Mouse (Mus musculus) small intestine, adult 2 months (tissue): ENCODE results near the gene Sdk2. TPM values are rescaled to one million over a fixed set of nuclear protein-coding genes. Genes with fewer than 3 reads are reported as not detected.

ENCODE experiments used
- H3K27ac ChIP-seq: fragments of 200-500 bp; 2 replicates; pipeline ENCODE4 v1.5.1; 2012; ENCODE audit warnings: low read depth, low read length, control low read depth, inconsistent platforms; ENCODE audit not compliant: insufficient read depth
- H3K27me3 ChIP-seq: fragments of 200-500 bp; 2 replicates; pipeline ENCODE4 v1.6.1; 2012; ENCODE audit warnings: mild to moderate bottlenecking, moderate library complexity, low read length, inconsistent platforms; ENCODE audit not compliant: control insufficient read depth, insufficient read depth
- H3K36me3 ChIP-seq: fragments of 200-500 bp; 2 replicates; pipeline ENCODE4 v1.6.1; 2012; ENCODE audit warnings: mild to moderate bottlenecking, low read length, control low read depth, inconsistent platforms; ENCODE audit not compliant: control insufficient read depth, insufficient read depth
- H3K4me1 ChIP-seq: fragments of 200-500 bp; 2 replicates; pipeline ENCODE4 v1.6.1; 2012; ENCODE audit warnings: low read length, inconsistent platforms, mixed read lengths; ENCODE audit not compliant: control insufficient read depth, insufficient read depth, insufficient read length
- H3K4me3 ChIP-seq: fragments of 200-500 bp; 2 replicates; pipeline ENCODE4 v1.5.1; 2012; ENCODE audit warnings: low read depth, mild to moderate bottlenecking, control low read depth, inconsistent platforms, low read length, moderate library complexity
- CTCF ChIP-seq: fragments of 200-500 bp; IDR thresholded peaks from 2 replicates; pipeline ENCODE4 v1.5.1; 2012; ENCODE audit warnings: low read depth, mild to moderate bottlenecking, control low read depth, inconsistent platforms, low read length, moderate library complexity, mixed read lengths; ENCODE audit not compliant: insufficient replicate concordance, insufficient read length; ENCODE audit errors: extremely low read depth
- POLR2A ChIP-seq: fragments of 200-500 bp; IDR thresholded peaks from 2 replicates; pipeline ENCODE4 v1.6.1; 2012; ENCODE audit warnings: low read depth, mild to moderate bottlenecking, control low read depth, inconsistent platforms, low read length, moderate library complexity
- WGBS: fragments of 180-500 bp; shearing (Covaris S2); methylation state at CpG from one replicate; pipeline ENCODE4 v1.1.7; 2018; 5-methylcytosine and 5-hydroxymethylcytosine counted together
- polyA plus RNA-seq: library from polyadenylated mRNA; depleted of rRNA; stranded (reverse); fragments of >200 nt; gene quantifications from 2 replicates; pipeline ENCODE4 v1.2.3, GENCODE M21; 2012

The Sdk2 gene
- polyA plus RNA-seq, 1 experiment: 0.81 TPM

DNA sequence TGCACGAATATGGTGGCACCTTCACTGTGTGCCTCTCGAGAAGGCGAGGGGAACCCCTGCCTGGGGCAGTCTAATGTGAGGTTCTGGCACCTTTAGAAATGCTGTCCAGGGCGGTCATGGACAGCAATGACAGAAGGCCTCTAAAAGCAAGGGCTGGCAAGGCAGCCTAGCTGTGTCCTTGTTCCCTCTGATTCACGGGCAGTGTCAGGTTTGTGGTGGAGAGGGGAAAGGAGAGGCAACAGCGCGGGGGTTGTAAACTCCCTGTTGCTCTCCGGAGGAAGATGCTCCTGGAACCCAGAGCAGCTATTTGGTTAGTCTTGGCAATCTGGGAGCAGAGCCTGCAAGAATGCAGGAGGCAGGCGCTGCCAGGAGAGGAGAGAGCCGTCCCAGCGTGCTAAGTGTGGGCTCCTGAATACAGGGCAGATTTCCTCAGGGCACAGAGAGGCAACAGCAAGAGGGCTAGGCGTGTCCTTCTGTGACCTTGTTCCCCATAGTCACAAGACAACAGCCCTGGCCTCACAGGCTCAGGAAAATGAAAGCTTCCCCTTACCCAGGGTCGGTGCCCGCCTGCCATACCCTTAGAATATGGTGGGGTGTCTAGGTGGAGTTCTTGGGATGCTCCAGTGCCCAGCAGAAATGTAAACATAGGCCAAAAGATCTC is 289.9 kb downstream of the Sdk2 start:
- Histone ChIP-seq H3K27me3 (no peaks in the 10 kb centered on the region), H3K4me3 (no peak overlapping the region), H3K36me3 (no peaks in the 10 kb centered on the region), H3K27ac (no peak overlapping the region), H3K4me1 (peaks cover 20% of the 10 kb centered on the region)
- TF ChIP-seq CTCF (no peak), POLR2A (no peak)
- 78% methylated on average over 14 of the region's 14 CpGs for WGBS

DNA sequence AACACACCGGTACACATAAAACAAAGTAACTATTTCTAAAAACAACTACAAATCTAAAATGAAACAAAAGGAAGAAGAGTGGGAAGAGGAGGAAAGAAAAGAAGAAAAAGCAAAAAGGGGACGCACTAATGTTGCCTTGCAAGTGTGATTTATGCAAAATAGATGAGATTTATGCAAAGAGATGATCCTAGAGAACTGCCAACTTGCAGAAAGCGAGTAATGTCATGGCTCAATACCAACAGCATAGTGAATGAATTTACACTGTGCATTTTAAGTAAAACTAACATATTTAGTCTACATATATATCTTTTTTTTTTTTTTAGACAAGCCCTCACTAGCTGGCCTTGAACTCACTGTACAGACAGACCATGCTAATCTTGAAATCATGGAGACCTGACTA is 292.1 kb downstream of the Sdk2 start:
- TF ChIP-seq CTCF (no peak), POLR2A (no peak)
- Histone ChIP-seq H3K4me3 (no peak overlapping the region), H3K4me1 (peaks cover 20% of the 10 kb centered on the region), H3K27ac (no peak overlapping the region), H3K27me3 (no peaks in the 10 kb centered on the region), H3K36me3 (no peaks in the 10 kb centered on the region)
- WGBS: 90% methylated on average over 3 of the region's 3 CpGs

DNA sequence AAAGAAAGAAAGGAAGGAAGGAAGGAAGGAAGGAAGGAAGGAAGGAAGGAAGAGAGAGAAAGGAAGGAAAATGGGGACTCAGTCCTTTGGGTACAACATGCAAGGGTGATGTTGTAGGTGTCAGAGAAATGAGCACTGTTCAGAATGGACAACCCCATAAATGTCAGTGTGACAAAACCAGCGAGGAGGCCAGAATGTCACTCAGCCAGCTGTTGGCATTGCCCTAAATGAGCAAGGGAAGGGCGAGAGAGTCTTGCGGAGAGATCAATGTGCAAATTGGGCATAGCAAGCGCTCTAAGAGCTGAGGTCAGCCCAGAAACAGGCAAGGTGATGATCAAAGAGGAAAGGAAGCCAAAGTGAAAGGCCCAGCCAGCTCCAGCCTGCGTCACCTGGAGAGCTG is 293.7 kb downstream of the Sdk2 start:
- Histone ChIP-seq H3K27me3 (no peaks in the 10 kb centered on the region), H3K27ac (no peak overlapping the region), H3K4me3 (no peak overlapping the region), H3K36me3 (no peaks in the 10 kb centered on the region), H3K4me1 (peaks cover 14% of the 10 kb centered on the region)
- TF ChIP-seq POLR2A (no peak), CTCF (no peak)
- 88% methylated on average over 5 of the region's 5 CpGs for WGBS

DNA sequence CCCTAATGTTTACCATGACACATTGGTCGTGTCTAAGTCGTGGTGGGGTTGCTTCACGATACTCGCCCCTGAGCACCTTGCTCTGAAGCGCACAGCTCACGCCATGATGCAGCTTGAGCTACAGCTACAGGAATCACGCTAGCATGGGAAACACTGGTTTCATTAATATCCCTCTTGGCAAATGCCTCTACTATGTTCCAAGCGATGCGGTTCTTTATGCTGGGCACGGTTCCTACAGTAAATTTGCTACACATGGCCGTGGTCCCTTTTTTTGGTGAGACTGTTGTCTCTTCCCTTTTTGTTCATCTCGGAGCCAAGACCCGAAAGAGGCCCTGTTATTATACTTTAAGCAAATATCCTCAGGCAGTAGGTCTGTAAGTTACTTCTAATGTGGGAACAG is 295.7 kb downstream of the Sdk2 start:
- 88% methylated on average over 13 of the region's 13 CpGs for WGBS
- no peaks in the 10 kb centered on the region for H3K36me3 ChIP-seq

DNA sequence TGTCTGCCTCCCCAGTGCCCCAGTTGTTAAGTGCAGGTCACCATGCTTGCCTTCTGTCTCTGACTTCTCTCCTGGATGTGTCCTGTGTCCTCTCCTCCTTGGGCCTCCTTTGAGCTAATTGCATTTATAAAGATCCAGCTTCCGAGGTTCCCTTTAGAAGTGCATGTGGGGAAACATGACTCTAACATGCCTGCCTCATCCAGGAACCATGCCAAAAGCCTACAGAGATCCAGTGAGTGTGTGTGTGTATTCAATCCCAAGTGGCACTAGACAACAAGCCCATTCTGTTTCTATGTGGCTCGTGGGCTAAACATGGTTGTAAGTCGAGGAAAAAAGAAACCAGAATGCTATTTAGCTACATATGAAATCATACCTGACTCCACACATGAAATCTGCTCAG is 298.5 kb downstream of the Sdk2 start:
- 70% methylated on average over 3 of the region's 3 CpGs for WGBS
- TF ChIP-seq CTCF (no peak), POLR2A (no peak)
- H3K36me3 ChIP-seq: no peaks in the 10 kb centered on the region

More for the DNA sequence above, 295.7 kb downstream of the Sdk2 start:
- TF ChIP-seq POLR2A (no peak), CTCF (no peak)
- Histone ChIP-seq H3K4me3 (no peak overlapping the region), H3K27ac (no peak overlapping the region), H3K27me3 (no peaks in the 10 kb centered on the region), H3K4me1 (no peaks in the 10 kb centered on the region)

DNA sequence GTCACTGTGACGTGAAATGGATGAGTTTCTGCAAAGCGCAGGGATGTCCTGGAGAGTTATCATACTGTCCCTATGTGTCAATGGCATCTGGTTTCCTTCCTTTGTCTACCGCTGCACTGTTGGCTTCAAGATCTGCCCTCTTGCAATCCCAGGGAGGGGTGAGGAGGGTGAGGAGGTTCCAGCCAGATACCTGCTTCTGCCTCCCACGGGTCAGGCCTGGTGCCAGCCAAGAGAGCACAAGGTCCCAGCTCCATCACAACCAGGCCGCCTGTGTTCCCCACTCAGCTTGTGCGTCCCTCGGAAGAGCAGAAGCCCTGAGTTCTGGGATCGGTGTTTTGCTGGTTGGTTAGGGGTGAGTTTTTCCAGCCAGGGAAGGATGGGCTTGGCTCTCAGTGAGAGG is 299.6 kb downstream of the Sdk2 start:
- no peaks in the 10 kb centered on the region for H3K36me3 ChIP-seq
- TF ChIP-seq CTCF: no peak
- TF ChIP-seq POLR2A: no peak
- H3K27me3 ChIP-seq: no peaks in the 10 kb centered on the region
- no peaks in the 10 kb centered on the region for H3K4me1 ChIP-seq
- 72% methylated on average over 8 of the region's 8 CpGs for WGBS
- no peak overlapping the region for H3K4me3 ChIP-seq
- no peak overlapping the region for H3K27ac ChIP-seq

More for the DNA sequence above, 298.5 kb downstream of the Sdk2 start:
- Histone ChIP-seq H3K4me3 (no peak overlapping the region), H3K27me3 (no peaks in the 10 kb centered on the region), H3K27ac (no peak overlapping the region), H3K4me1 (no peaks in the 10 kb centered on the region)

DNA sequence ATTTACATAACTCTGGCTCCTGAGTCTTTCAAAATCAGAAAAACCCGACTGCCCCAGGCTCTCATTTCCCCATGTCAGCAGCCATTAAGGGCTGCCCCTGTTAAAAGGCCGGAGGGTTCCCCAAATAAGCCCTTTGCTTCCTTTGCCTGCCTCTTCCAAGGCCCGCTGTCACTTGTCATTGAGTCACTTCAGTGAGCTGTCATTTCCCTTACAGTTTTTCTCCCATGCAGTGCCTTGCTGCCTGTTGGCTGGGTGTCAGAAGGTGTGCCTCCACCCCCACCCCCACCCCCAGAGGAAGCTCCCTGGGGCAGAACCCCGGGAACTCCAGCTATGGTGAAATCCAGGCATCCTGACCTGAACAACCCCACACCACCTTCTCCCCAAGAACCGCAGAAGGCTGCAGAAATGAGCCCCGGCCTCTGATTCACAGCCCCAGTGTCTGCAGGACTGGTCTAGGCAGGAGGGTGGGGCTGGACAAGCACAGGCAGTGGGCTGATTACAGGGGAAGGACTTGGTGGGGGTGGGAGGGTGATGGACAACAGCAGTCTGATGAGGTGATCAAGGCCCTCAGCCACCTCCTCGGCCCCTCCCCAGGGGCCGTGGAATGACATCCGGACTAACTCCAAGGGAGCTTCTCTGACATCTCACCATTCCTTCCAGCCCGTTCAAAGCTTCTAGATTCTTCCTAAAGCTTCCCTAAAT is 300.4 kb downstream of the Sdk2 start:
- no peaks in the 10 kb centered on the region for H3K36me3 ChIP-seq
- no peak overlapping the region for H3K27ac ChIP-seq
- H3K4me1 ChIP-seq: no peaks in the 10 kb centered on the region
- no peaks in the 10 kb centered on the region for H3K27me3 ChIP-seq
- no peak overlapping the region for H3K4me3 ChIP-seq
- WGBS: 62% methylated on average over 10 of the region's 10 CpGs
- no peak for TF ChIP-seq POLR2A
- no peak for TF ChIP-seq CTCF
